Mouse (Mus musculus) cerebellum, adult 2 months (tissue): ENCODE data around the gene Defb42. TPM values are rescaled to one million over a fixed set of nuclear protein-coding genes. Genes with fewer than 3 reads are reported as not detected.

ENCODE experiments used
- DNase-seq, 2 experiments: peaks; one replicate each; pipeline ENCODE4 v3.0.0; 2021
- H3K27ac ChIP-seq: fragments of 200-500 bp; 2 replicates; pipeline ENCODE4 v1.5.1; 2012; ENCODE audit warnings: low read length, control low read depth, inconsistent platforms; ENCODE audit not compliant: insufficient read depth
- H3K27me3 ChIP-seq: fragments of 200-500 bp; 2 replicates; pipeline ENCODE4 v1.6.1; 2012; ENCODE audit warnings: inconsistent platforms, mild to moderate bottlenecking, low read length, moderate library complexity; ENCODE audit not compliant: control insufficient read depth, insufficient read depth
- H3K4me1 ChIP-seq: fragments of 200-500 bp; 2 replicates; pipeline ENCODE4 v1.6.1; 2011; ENCODE audit warnings: low read length; ENCODE audit not compliant: control insufficient read depth, insufficient read depth
- H3K4me3 ChIP-seq: fragments of 200-500 bp; replicated peaks from 2 replicates; pipeline ENCODE3; 2011; ENCODE audit warnings: mild to moderate bottlenecking, low read depth, low read length, control low read depth; ENCODE audit not compliant: insufficient read depth
- CTCF ChIP-seq: fragments of 200-500 bp; IDR thresholded peaks from 2 replicates; pipeline ENCODE4 v1.5.1; 2011; ENCODE audit warnings: low read depth, mild to moderate bottlenecking, control low read depth, low read length, moderate library complexity, borderline replicate concordance; ENCODE audit not compliant: insufficient read depth
- POLR2A ChIP-seq: fragments of 200-500 bp; IDR thresholded peaks from 2 replicates; pipeline ENCODE4 v1.6.1; 2011; ENCODE audit warnings: low read length, control low read depth, borderline replicate concordance; ENCODE audit not compliant: insufficient read depth
- WGBS: fragments of 180-500 bp; shearing (Covaris S2); methylation state at CpG from one replicate; pipeline ENCODE4 v1.1.7; 2018; 5-methylcytosine and 5-hydroxymethylcytosine counted together
- polyA plus RNA-seq: library from polyadenylated mRNA; depleted of rRNA; stranded (reverse); fragments of >200 nt; gene quantifications from 2 replicates; pipeline ENCODE4 v1.2.3, GENCODE M21; 2012; rRNA removed

The Defb42 gene
- polyA plus RNA-seq, 1 experiment = 6.5 TPM

- Histone ChIP-seq H3K4me3 (no peak within 1 kb of the TSS), H3K4me1 (peaks cover 3% of the 10 kb centered on the region; the same call in 1 of the 2 replicates), H3K27me3 (no peaks in the 10 kb centered on the region), H3K27ac (no peak within 1 kb of the TSS)
- TF ChIP-seq CTCF = no peak
- no peak for TF ChIP-seq POLR2A
- DNase-seq = no peak
- WGBS = 59% methylated on average over 11 of the region's 14 CpGs
Measured at GRCm38 (mm10) chr14:63049910-63050370, 3.1 kb downstream of the Defb42 start, which contains the start of gene Defb30. Defb30 (minus strand) TSS chr14:63049960.

GRCm38 (mm10) chr14:63050769-63051168 is 4.0 kb downstream of the Defb42 start:
- peaks cover 3% of the 10 kb centered on the region; the same call in 1 of the 2 replicates for H3K4me1 ChIP-seq
- WGBS = 39% methylated on average over 5 of the region's 5 CpGs
- TF ChIP-seq POLR2A (no peak), CTCF (peak; percentile 49; the same call in 1 of the 2 replicates)
- peak; percentile 35 to 51 for DNase-seq
- H3K27ac ChIP-seq = no peak overlapping the region
- no peak overlapping the region for H3K4me3 ChIP-seq
- no peaks in the 10 kb centered on the region for H3K27me3 ChIP-seq

- TF ChIP-seq POLR2A = peak; percentile 17; the same call in 1 of the 2 replicates
- peak; percentile 33; the same call in 1 of the 2 replicates for TF ChIP-seq CTCF
- WGBS = 2% methylated on average over 6 of the region's 6 CpGs
- peaks cover 3% of the 10 kb centered on the region; the same call in 1 of the 2 replicates for H3K4me1 ChIP-seq
- peak overlapping the region; percentile 23; the same call in 1 of the 2 replicates for H3K27ac ChIP-seq
- H3K4me3 ChIP-seq = peak overlapping the region; percentile 4
- no peaks in the 10 kb centered on the region for H3K27me3 ChIP-seq
- peak; percentile 86 to 95 for DNase-seq
Measured at GRCm38 (mm10) chr14:63054729-63055128, 7.9 kb downstream of the Defb42 start.

DNA sequence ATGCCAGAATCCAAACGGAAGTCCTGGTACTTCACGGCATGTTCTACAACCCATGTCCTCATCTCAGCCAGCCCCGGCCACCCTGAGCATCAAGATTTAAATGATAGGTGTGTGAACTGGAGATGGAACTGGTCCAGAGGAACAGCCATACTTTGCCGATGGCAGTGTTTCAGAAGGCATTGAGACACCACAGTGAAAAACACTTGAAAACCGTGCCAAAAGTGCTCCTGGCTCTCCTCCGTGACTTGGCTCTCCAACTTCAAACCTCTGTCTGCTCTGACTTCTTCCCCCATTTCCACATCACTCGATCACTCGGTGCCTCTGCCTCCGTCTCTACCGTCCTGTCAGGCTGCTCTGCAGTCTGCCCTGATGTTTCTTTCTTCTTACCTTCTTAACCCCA is 13.6 kb downstream of the Defb42 start:
- no peak overlapping the region for H3K27ac ChIP-seq
- TF ChIP-seq POLR2A (no peak), CTCF (no peak)
- no peak for DNase-seq
- H3K4me1 ChIP-seq = 0 out of 2 replicates have a peak, but pooled peaks cover 2% of the 10 kb centered on the region
- no peak overlapping the region for H3K4me3 ChIP-seq
- WGBS = 19% methylated on average over 10 of the region's 10 CpGs
- no peaks in the 10 kb centered on the region for H3K27me3 ChIP-seq

DNA sequence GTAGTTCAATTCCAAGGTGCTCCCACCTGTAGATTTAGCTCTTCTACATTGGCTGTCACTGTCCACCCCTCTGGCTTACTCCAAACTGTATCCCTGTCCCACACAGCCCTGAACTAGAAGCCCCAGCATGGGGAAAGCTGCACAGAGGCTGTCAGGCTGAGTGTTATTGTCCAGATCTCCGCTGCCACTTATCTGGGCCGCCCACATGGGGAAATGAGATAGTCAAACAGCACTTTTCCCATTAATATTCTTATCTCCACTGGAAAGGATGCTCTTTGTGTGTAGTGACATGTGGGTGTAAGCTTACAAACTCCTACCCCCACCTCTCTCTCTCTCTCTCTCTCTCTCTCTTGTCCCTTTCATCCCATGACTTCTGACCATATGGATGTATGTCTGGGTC is 15.4 kb downstream of the Defb42 start:
- Histone ChIP-seq H3K4me1 (peaks cover 6% of the 10 kb centered on the region; the same call in 1 of the 2 replicates), H3K4me3 (no peak overlapping the region), H3K27ac (no peak overlapping the region), H3K27me3 (no peaks in the 10 kb centered on the region)
- TF ChIP-seq POLR2A (no peak), CTCF (no peak)
- DNase-seq = no peak
- 100% methylated on average over 2 of the region's 2 CpGs for WGBS

DNA sequence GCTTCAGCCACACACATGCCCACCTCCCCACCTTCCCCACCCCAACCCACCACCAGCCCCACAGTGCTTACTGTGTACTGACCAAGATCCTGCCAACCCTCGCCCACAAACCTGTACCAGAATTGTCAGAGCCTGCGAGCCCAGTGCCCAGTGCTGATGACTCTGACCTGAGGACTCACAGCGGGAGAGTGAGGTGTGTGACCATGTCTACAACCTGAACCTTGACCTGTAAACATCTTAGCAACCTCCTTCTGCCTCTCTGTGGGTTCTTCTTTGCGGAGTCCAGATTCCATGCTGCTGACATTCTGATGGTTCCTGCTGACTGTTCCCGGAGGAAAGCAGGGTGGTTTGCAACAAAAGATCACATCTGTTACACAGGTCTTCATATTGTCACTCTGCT is 18.6 kb downstream of the Defb42 start:
- Histone ChIP-seq H3K4me1 (peaks cover 4% of the 10 kb centered on the region; the same call in 1 of the 2 replicates), H3K27ac (no peak overlapping the region), H3K4me3 (no peak overlapping the region), H3K27me3 (no peaks in the 10 kb centered on the region)
- WGBS = 78% methylated on average over 5 of the region's 5 CpGs
- no peak for TF ChIP-seq CTCF
- TF ChIP-seq POLR2A = no peak
- DNase-seq = no peak

DNA sequence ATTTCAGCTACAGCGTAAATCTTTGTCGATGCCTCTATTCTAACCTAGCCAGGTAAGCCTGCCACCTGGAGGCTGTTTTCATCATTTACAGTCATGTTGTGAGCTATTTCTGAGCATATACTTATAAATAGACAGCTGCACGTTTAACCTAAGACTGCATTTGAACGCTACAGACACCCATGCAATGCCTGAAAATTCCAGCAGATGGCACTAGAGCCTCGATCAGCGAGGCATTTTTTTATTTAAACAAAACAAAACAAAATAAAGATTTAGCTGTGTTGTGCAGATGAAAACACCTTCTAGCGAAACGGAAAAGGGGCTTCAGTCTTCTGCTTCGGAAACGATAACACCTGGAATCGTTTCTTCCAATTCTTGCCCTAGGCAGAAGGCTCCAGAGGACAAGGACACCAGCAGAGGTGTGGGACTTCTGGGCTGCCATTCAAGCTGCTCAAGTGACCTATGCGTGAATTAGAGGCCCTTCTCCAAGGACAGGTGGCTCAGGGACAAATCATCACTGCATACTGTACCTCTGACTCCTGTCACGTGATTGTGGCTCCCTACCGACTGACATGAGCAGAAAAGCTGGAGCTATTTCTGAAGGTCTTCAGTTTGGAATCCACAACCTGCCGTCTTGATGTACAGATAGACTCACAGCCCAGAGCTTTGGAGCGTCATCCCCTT is 20.0 kb downstream of the Defb42 start:
- TF ChIP-seq CTCF = peak; percentile 68
- no peak for TF ChIP-seq POLR2A
- DNase-seq = peak; percentile 41 to 70
- H3K4me1 ChIP-seq = peaks cover 4% of the 10 kb centered on the region; the same call in 1 of the 2 replicates
- no peak overlapping the region for H3K27ac ChIP-seq
- WGBS = 21% methylated on average over 16 of the region's 16 CpGs
- H3K4me3 ChIP-seq = peak overlapping the region; percentile 21
- no peaks in the 10 kb centered on the region for H3K27me3 ChIP-seq

DNA sequence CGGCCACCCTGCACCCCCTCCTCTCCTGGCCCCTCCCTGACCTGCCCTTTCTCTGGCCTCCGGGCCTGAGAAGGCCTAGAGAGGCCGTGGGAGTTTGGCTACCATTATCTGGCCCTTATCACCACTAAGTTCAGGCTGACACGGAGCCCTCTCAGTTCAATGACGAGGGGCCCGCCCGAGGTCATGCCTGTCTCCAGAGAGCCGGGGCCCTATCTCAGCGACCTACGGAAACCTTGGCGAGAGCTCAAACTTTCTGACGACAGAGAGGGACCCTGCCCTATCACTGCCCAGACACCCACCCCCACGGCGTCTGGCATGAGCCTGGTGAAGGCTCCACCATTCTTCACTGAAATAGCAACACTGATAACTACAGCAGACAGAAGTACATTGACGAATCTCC is 20.9 kb downstream of the Defb42 start:
- H3K4me1 ChIP-seq = peaks cover 4% of the 10 kb centered on the region; the same call in 1 of the 2 replicates
- H3K27me3 ChIP-seq = no peaks in the 10 kb centered on the region
- no peak overlapping the region for H3K4me3 ChIP-seq
- H3K27ac ChIP-seq = no peak overlapping the region
- 79% methylated on average over 15 of the region's 15 CpGs for WGBS
- TF ChIP-seq CTCF = no peak
- DNase-seq = no peak

Other genes with a start within 250 kb of the Defb42 start
- 15.1 and 15.8 TPM in 2 replicates for gene Wdfy2, start 209.3 kb upstream of the Defb42 start, polyA plus RNA-seq
- gene Defb48, start 62.5 kb upstream of the Defb42 start, polyA plus RNA-seq = not detected in 2 replicates
- gene Defb47, start 48.9 kb upstream of the Defb42 start, polyA plus RNA-seq = 1.4 and 2.6 TPM in 2 replicates
- not detected in 2 replicates for gene Defb43, start 35.2 kb upstream of the Defb42 start, polyA plus RNA-seq
- not detected in 2 replicates for gene Defb30, start 3.0 kb downstream of the Defb42 start, polyA plus RNA-seq